Mouse (Mus musculus): ENCODE measurements around the gene Col13a1. TPM values are rescaled to one million over a fixed set of nuclear protein-coding genes. Genes with fewer than 3 reads are reported as not detected.
A peak's percentile ranks its signal among the peaks of the same experiment; 100 is the strongest.

Gene Col13a1
- polyA plus RNA-seq, 1 experiment from 2014 or later: 3.0 TPM

DNA sequence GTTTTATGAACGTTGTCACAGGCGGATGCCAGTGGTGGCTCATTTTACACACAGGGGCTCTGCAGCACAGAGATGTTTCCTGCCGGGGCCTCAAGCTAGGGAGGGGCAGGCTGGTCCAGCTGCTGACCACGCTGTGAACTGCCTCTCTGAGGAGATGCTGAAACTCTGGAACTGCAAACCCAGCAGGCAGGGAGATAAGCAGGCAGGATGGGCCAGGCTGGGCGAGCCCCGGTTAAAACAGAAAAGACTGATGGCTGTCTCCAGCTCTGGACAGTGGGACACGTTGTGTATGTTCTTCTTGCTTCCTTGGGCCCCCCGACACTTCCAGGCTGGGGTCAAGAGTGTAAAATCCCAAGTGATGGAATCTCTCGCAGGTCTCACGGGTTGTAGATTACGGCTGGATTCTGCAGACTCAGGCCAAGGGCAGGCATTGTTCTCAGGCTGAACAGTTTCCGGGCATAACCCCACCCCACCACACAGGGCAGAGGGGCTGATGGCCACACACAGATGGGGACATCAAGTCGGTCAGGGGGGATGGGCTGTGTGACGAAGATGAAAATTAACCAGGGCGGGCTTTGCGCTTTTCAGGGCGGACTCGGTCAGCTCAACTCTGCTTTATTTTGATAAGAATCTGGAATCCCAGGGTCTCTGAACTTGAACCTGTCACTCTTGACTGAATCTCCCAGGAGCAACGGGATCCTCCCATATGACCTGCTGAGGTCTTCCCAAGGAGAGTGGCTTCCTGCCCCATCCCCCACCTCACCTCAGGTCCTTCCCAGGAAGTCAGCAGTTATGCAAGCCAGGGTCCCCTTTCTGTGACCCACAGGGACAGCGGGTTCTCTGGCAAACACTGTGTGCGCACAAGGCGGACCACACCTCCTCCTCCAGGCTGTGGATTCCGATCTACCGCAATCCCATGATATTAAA lies 49.9 kb downstream of the Col13a1 start:
- H3K9me3 ChIP-seq: no peaks in the 10 kb centered on the region
- 0 out of 2 replicates have a peak overlapping the region, but pooled peaks have one; percentile 34 for H3K9ac ChIP-seq (replicated peaks)
- no peak overlapping the region for H3K4me3 ChIP-seq (replicated peaks)
- H3K36me3 ChIP-seq: no peaks in the 10 kb centered on the region
- peak overlapping the region; percentile 67 for H3K27ac ChIP-seq
- no peaks in the 10 kb centered on the region for H3K27me3 ChIP-seq
- ATAC-seq (ENCODE audit: insufficient number of reproducible peaks, insufficient read depth, low FRiP score, low TSS enrichment, low read depth): peak; percentile 63; the same call in 1 of the 2 replicates
- peak overlapping the region; percentile 40 for H3K4me2 ChIP-seq
- WGBS: 7% methylated on average over 24 of the region's 24 CpGs
- peaks cover 26% of the 10 kb centered on the region for H3K4me1 ChIP-seq (replicated peaks)

DNA sequence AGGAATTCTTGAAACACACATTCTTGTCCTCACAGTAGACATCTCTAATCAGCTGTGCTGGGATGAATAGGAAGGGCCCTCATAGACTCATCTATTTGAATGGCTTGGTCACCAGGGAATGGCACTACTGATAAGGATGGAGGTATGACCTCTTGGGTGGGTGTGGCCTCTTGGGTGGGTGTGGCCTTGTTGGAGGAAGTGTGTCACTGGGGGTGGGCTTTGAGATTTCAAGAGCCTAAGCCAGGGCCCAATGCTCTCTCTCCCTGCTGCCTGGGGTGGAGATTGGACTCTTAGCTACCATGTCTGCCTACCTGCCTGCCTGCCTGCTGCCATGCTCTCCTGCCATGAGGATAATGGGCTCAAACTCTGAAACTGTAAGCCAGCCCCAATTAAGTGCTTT lies 53.2 kb downstream of the Col13a1 start:
- Histone ChIP-seq H3K27ac (no peak overlapping the region), H3K27me3 (no peaks in the 10 kb centered on the region), H3K4me1 (replicated peaks) (peaks cover 32% of the 10 kb centered on the region), H3K36me3 (no peaks in the 10 kb centered on the region), H3K4me2 (no peak overlapping the region), H3K9ac (replicated peaks) (no peak overlapping the region), H3K9me3 (no peaks in the 10 kb centered on the region), H3K4me3 (replicated peaks) (no peak overlapping the region)
- ATAC-seq (ENCODE audit: insufficient number of reproducible peaks, insufficient read depth, low FRiP score, low TSS enrichment, low read depth): no peak

DNA sequence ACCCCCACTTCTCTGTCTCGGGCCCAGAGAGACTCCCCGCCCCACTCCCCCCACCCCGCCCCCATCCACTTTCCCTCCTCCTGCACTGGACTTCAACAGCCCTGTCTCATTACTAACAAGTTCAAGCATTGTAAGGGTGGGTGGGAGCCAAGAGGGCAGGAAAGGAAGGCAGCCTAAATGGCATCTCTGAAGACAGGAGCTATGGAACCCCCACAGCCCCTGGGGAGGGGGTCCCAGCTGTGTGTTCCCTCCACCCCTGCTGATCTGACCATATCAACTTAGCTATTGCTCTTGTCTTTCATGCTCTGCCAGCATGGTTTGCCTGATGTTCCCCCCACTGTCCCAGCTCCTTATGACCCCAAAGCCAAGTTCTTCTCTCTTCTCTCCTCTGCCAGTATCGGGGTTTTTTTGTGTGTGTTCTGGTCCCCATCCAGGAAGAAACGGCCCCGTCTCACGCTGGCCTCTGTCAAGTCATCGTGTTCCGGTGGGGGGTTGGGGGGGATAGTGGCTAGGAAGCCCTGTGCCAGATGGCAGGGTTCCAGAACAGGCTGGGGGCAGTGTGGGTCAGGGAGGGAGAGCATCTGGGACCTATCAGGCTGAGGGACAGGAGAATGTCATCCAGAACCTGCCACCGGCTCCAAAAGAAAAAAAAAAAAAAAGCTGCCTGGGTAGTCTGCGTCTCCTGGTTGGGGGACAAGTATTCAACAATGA lies 58.1 kb downstream of the Col13a1 start:
- peaks cover 2% of the 10 kb centered on the region; the same call in 1 of the 2 replicates for H3K9me3 ChIP-seq
- no peaks in the 10 kb centered on the region for H3K27me3 ChIP-seq
- H3K27ac ChIP-seq: peak overlapping the region; percentile 69
- H3K4me2 ChIP-seq: peak overlapping the region; percentile 41
- H3K4me3 ChIP-seq (replicated peaks): no peak overlapping the region
- 0 out of 2 replicates have a peak, but pooled peaks have one; percentile 14 for ATAC-seq (ENCODE audit: insufficient number of reproducible peaks, insufficient read depth, low FRiP score, low TSS enrichment, low read depth)
- peaks cover 22% of the 10 kb centered on the region for H3K4me1 ChIP-seq (replicated peaks)
- 11% methylated on average over 11 of the region's 11 CpGs for WGBS
- no peak overlapping the region; the same call in 1 of the 2 replicates for H3K9ac ChIP-seq (replicated peaks)
- no peaks in the 10 kb centered on the region for H3K36me3 ChIP-seq

DNA sequence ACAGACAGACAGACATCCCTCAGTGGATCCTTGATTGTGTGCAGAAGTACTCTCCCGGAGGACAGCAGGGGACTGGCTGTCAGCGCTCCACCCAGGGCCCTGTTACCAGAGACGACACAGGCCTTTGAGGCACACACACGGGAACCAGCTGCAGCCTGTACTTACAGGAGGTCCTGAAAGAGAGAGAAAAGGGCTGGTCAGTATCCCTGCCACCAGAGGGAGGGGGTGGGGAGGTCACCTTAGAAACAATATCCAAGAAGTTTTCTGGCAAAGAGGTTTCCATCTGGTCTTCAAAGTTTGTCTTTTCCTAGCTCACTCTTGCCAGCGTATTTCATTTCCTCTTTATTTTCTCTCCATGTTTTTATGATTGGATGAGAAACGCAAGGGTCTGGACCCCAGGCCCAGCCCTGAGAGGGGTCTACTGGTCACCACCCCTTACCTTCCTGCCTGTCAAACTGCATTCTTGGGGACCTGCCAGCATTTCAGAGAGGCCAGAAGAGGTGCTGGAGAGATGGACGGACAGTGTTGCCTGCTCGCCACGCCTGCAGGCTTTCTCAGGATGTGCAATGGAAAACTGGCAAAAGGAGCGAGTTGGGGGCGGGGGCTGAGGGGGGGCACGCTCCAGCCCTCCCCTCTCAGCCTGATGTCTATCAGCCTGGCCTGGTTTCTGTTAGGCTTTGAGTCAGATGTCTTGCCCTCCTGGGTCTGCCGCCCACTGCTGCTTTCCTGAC lies 58.8 kb downstream of the Col13a1 start:
- H3K27ac ChIP-seq: peak overlapping the region; percentile 69
- no peaks in the 10 kb centered on the region for H3K36me3 ChIP-seq
- no peak overlapping the region for H3K4me3 ChIP-seq (replicated peaks)
- ATAC-seq (ENCODE audit: insufficient number of reproducible peaks, insufficient read depth, low FRiP score, low TSS enrichment, low read depth): peak; percentile 72; the same call in 1 of the 2 replicates
- no peaks in the 10 kb centered on the region for H3K27me3 ChIP-seq
- H3K4me2 ChIP-seq: peak overlapping the region; percentile 41
- no peak overlapping the region; the same call in 1 of the 2 replicates for H3K9ac ChIP-seq (replicated peaks)
- H3K4me1 ChIP-seq (replicated peaks): peaks cover 22% of the 10 kb centered on the region
- peaks cover 9% of the 10 kb centered on the region; the same call in 1 of the 2 replicates for H3K9me3 ChIP-seq
- 24% methylated on average over 12 of the region's 13 CpGs for WGBS

DNA sequence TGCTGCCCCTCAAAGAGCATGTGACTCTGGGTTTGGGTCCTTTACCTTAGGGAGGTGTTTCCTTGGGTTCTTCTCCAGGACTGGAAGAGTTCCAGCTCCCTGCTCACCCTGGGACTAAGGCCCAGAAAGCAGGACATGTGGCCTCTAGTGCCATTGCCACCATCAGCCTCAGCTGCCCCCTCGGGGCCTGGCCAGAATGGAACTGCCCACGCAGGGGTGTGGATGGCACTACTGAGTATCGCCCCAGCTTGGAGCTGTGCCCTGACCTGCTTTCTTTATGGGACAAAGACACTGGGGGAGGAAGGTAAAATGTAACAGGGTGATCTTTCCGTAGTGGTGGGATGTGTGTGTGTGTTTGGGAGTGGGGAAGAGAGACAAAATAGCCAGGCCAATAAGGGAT lies 59.4 kb downstream of the Col13a1 start:
- Histone ChIP-seq H3K4me1 (replicated peaks) (peaks cover 22% of the 10 kb centered on the region), H3K27me3 (no peaks in the 10 kb centered on the region), H3K27ac (peak overlapping the region; percentile 69), H3K9me3 (peaks cover 15% of the 10 kb centered on the region; the same call in 1 of the 2 replicates), H3K36me3 (no peaks in the 10 kb centered on the region), H3K9ac (replicated peaks) (no peak overlapping the region), H3K4me2 (no peak overlapping the region; the same call in 1 of the 2 replicates), H3K4me3 (replicated peaks) (no peak overlapping the region)
- ATAC-seq (ENCODE audit: insufficient number of reproducible peaks, insufficient read depth, low FRiP score, low TSS enrichment, low read depth): no peak
- WGBS: 85% methylated on average over 4 of the region's 4 CpGs

DNA sequence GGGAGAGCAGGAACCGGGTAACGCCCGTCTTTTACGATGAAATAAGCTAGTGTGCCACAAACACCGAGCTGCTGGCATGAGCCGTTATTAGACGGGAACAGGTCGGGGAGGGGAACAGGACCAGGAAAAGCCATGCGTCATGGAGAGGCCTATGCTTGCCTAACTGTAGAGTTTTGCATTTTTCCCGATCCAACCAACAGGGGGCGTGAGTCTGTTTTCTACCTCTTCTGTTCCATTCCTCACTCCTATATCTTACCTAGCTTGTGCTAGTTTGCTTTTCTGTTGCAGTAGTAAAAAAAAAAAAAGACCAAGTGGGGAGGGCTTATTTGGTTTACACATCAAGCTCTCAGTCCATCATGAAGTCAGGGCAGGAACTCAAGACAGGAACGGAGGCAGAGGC lies 61.8 kb downstream of the Col13a1 start:
- Histone ChIP-seq H3K9me3 (peaks cover 18% of the 10 kb centered on the region; the same call in 1 of the 2 replicates), H3K4me3 (replicated peaks) (no peak overlapping the region), H3K36me3 (no peaks in the 10 kb centered on the region), H3K4me1 (replicated peaks) (peaks cover 22% of the 10 kb centered on the region), H3K9ac (replicated peaks) (no peak overlapping the region), H3K27me3 (no peaks in the 10 kb centered on the region), H3K4me2 (no peak overlapping the region), H3K27ac (no peak overlapping the region)
- no peak for ATAC-seq (ENCODE audit: insufficient number of reproducible peaks, insufficient read depth, low FRiP score, low TSS enrichment, low read depth)
- WGBS: 93% methylated on average over 12 of the region's 12 CpGs

DNA sequence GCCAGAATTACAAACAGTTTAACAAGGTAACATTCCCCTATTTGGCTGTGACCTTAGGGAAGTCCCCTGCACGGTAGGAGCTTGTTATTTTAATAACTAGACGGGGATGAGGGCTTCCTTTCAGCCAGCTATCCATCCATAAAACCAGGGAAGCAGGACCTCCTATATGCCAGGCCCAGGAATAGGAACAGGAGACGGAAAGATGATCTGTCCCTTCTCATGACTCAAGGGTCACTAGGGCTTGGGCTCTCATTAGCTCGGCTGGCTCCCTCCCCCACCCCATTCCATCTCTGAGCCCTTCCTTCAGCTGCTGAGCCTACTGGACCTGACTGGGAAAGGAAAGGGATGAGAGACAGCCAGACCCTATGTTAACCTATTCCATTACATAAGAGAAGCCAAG lies 67.1 kb downstream of the Col13a1 start:
- H3K36me3 ChIP-seq: no peaks in the 10 kb centered on the region
- H3K4me1 ChIP-seq (replicated peaks): no peaks in the 10 kb centered on the region; the same call in 1 of the 2 replicates
- peaks cover 24% of the 10 kb centered on the region; the same call in 1 of the 2 replicates for H3K9me3 ChIP-seq
- H3K9ac ChIP-seq (replicated peaks): no peak overlapping the region
- H3K27ac ChIP-seq: no peak overlapping the region
- ATAC-seq (ENCODE audit: insufficient number of reproducible peaks, insufficient read depth, low FRiP score, low TSS enrichment, low read depth): no peak
- no peak overlapping the region for H3K4me2 ChIP-seq
- WGBS: 28% methylated on average over 4 of the region's 4 CpGs
- no peak overlapping the region for H3K4me3 ChIP-seq (replicated peaks)
- no peaks in the 10 kb centered on the region for H3K27me3 ChIP-seq

DNA sequence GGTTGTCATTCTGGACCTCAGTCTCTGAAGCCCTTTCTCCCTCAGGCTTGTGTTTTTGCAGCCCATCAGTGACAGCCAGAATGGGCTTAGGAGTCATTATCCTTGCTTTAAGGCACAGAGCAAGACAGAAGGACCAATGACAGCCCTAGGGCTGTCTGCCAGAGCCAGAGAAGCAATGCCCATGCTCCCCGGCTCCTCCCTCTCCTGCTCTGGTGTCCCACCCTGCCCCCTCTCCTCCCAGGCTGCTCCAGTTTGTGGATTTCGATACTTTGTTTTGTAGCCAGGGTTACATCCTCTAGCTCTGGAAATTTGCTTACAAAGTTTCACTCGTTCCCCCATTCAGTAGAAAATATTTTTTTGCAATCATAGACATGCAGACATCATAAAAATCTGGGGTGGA lies 69.9 kb downstream of the Col13a1 start:
- H3K4me3 ChIP-seq (replicated peaks): no peak overlapping the region
- peak overlapping the region; percentile 50; the same call in 1 of the 2 replicates for H3K27ac ChIP-seq
- peaks cover 9% of the 10 kb centered on the region for H3K4me1 ChIP-seq (replicated peaks)
- no peak overlapping the region for H3K4me2 ChIP-seq
- no peaks in the 10 kb centered on the region for H3K36me3 ChIP-seq
- no peak for ATAC-seq (ENCODE audit: insufficient number of reproducible peaks, insufficient read depth, low FRiP score, low TSS enrichment, low read depth)
- 75% methylated on average over 3 of the region's 3 CpGs for WGBS
- peaks cover 6% of the 10 kb centered on the region; the same call in 1 of the 2 replicates for H3K9me3 ChIP-seq
- H3K9ac ChIP-seq (replicated peaks): no peak overlapping the region
- H3K27me3 ChIP-seq: no peaks in the 10 kb centered on the region

DNA sequence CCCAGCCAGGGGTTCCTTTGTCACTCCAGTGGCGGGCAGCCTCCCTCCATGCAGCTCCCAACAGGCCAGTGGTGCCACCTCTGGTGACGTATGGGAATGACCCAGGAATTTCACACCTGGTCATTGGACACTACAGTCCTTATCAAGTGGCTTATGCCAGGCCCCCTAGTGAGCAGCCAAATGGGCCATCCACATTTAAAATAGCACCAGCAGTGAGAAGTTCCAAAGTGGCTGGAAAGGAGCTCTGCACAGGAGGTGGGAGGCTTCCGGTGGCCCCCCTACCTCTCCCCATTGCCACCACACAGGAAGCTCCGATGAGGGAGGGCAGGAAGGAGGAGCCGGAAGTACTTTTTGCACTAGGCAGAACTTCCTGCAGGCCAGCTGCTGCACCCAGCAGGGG lies 72.7 kb downstream of the Col13a1 start:
- Histone ChIP-seq H3K9ac (replicated peaks) (no peak overlapping the region), H3K27ac (no peak overlapping the region), H3K9me3 (peaks cover 6% of the 10 kb centered on the region; the same call in 1 of the 2 replicates), H3K27me3 (no peaks in the 10 kb centered on the region), H3K4me2 (no peak overlapping the region), H3K4me1 (replicated peaks) (peaks cover 9% of the 10 kb centered on the region), H3K4me3 (replicated peaks) (no peak overlapping the region), H3K36me3 (no peaks in the 10 kb centered on the region)
- 16% methylated on average over 5 of the region's 5 CpGs for WGBS
- no peak for ATAC-seq (ENCODE audit: insufficient number of reproducible peaks, insufficient read depth, low FRiP score, low TSS enrichment, low read depth)

DNA sequence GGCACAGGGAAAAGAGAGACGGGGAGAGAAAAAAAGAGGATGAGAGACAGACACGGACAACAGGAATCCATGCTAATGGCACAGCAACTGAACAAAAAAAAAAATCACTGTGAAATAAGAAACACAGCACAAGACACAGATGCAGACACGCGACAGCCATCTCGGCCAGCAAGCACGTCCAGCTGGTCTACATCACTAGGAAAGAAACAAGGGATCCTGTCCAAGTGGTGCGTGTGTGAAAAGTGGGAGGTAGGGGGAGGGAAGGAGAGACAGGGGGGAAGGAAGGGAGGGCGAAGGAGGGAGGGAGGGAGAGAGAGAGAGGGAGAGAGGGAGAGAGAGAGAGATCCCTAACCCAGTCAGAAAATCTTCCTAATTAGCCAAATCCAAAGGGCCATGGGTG lies 73.6 kb downstream of the Col13a1 start:
- Histone ChIP-seq H3K9ac (replicated peaks) (no peak overlapping the region), H3K9me3 (peaks cover 6% of the 10 kb centered on the region; the same call in 1 of the 2 replicates), H3K4me3 (replicated peaks) (no peak overlapping the region), H3K27ac (no peak overlapping the region), H3K36me3 (no peaks in the 10 kb centered on the region), H3K4me2 (no peak overlapping the region), H3K27me3 (no peaks in the 10 kb centered on the region), H3K4me1 (replicated peaks) (peaks cover 9% of the 10 kb centered on the region)
- whole genome bisulfite sequencing: 39% methylated on average over 8 of the region's 8 CpGs
- ATAC-seq (ENCODE audit: insufficient number of reproducible peaks, insufficient read depth, low FRiP score, low TSS enrichment, low read depth): no peak
